Mouse (Mus musculus): Measurements from ENCODE around the gene A630076J17Rik. TPM values are rescaled to one million over a fixed set of nuclear protein-coding genes. Genes with fewer than 3 reads are reported as not detected.

A630076J17Rik gene
- polyA plus RNA-seq, 1 experiment from 2014 or later = 0.83 TPM

DNA sequence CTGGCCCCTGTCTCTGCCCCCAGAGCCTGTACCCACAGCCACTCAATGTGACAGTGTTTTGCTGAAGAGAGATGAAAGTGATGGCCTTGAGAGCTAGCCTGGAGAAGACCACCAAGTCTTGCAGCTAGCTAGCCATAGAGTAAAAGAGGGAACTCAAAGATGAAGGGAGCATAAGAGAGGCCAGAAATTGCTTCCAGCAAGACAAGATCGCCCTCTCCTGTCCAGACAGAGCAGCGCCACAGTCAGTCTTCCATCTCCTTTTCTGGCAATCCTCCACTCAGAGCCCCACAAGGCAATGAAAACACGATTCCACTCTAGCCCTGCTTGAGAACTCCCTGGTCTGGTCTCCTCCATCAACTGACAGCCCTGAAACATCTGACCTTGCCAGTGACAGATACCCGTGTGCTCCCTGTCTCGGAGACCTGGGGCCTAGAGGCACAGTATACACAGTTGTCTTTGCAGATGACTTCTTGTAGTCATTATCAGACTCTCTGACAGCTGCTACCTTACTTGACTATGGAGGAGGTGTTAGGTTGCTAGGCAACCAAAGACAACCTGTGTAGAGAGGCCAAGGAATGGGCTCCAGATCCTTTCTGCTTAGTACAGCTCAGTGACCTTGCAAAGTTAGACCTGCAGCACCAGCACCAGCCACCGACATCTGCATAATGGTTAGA, 42.1 kb upstream of the A630076J17Rik start:
- no peak overlapping the region for H3K9ac ChIP-seq (ENCODE audit: low read depth, low read length)
- no peak overlapping the region for H3K4me3 ChIP-seq (ENCODE audit: low read depth, low read length)
- H3K9me3 ChIP-seq (ENCODE audit: control insufficient read depth) = no peaks in the 10 kb centered on the region
- H3K4me2 ChIP-seq (replicated peaks; ENCODE audit: low read depth) = no peak overlapping the region
- H3K27me3 ChIP-seq (replicated peaks; ENCODE audit: control insufficient read depth, insufficient read depth, low read length) = no peaks in the 10 kb centered on the region
- no peaks in the 10 kb centered on the region for H3K4me1 ChIP-seq (replicated peaks; ENCODE audit: control insufficient read depth, insufficient read depth, low read length)
- no peak overlapping the region for H3K27ac ChIP-seq (ENCODE audit: low read depth, low read length)
- 35% methylated on average over 6 of the region's 6 CpGs for WGBS
- ATAC-seq = 0 out of 2 replicates have a peak, but pooled peaks have one; percentile 33
- peak; percentile 80 for TF ChIP-seq CTCF (IDR thresholded peaks at IDR 0.05; ENCODE audit: low read depth)
- no peaks in the 10 kb centered on the region for H3K36me3 ChIP-seq (ENCODE audit: control insufficient read depth, insufficient read depth)

DNA sequence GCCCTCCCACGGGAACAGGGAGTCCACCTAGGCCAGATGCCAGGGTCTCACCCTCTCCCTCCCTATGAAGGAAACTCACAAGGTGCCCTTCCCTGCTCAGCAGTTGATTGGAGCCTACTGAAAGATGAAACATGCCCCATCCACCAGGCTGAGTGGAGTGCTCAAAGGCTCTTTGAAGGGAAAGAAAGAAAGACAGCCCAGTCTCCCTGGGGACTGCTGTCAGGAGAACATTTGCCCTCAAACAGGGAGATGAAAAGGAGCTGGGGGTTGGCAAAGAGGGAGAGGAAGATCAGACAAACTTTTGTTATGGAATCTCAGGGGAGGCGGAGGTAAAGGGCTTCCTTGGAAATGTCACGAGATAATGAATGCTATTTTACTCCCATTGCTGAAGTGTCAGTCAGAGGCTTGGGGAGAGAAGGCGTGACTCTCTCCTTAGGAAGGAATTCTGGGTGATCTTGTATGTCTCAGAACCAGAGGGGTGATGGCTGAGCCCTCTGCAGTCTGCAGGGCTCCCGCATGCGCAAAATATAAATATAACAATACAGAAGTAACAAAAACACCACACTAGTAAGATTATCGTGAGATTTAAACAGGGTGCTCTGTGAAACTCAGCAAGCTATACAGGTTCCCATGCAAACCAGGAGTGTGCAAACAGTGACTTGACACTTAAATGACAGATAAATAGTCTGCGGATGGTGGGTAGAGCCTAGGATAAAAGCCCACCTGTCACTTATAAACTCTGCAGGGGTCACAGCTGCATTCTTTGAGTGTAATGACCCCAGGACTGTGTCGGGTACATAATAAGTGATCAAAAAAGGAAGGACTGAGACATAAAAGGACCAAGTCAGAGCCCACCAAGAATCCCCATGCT, 28.9 kb upstream of the A630076J17Rik start:
- Histone ChIP-seq H3K36me3 (ENCODE audit: control insufficient read depth, insufficient read depth) (no peaks in the 10 kb centered on the region), H3K4me3 (ENCODE audit: low read depth, low read length) (no peak overlapping the region), H3K4me1 (replicated peaks; ENCODE audit: control insufficient read depth, insufficient read depth, low read length) (no peaks in the 10 kb centered on the region), H3K9ac (ENCODE audit: low read depth, low read length) (no peak overlapping the region), H3K9me3 (ENCODE audit: control insufficient read depth) (no peaks in the 10 kb centered on the region), H3K4me2 (replicated peaks; ENCODE audit: low read depth) (no peak overlapping the region), H3K27me3 (replicated peaks; ENCODE audit: control insufficient read depth, insufficient read depth, low read length) (0 out of 2 replicates have a peak, but pooled peaks cover 6% of the 10 kb centered on the region), H3K27ac (ENCODE audit: low read depth, low read length) (no peak overlapping the region)
- ATAC-seq = no peak
- no peak for TF ChIP-seq CTCF (IDR thresholded peaks at IDR 0.05; ENCODE audit: low read depth)
- 36% methylated on average over 9 of the region's 9 CpGs for WGBS

DNA sequence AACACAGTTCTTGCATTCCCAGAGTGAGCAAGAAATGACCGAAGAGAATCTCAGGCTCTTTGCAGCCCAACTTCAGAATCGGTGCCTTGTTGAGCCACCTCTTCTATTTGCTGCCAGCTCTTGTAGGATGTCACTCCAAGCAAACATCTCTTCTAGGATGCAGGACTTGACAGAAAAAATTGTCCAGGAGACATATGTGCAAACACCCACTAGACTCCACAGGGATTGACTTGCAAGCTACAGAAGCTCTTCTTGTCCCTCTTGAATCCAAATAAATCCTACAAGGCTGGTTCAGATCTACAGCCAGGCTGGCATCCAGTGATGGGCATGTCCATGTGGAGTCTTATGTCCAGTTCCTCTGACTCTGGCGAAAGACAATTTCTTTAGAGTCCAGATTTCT, 26.0 kb upstream of the A630076J17Rik start:
- WGBS = 77% methylated on average over 3 of the region's 3 CpGs
- no peak for TF ChIP-seq CTCF (IDR thresholded peaks at IDR 0.05; ENCODE audit: low read depth)
- Histone ChIP-seq H3K27ac (ENCODE audit: low read depth, low read length) (no peak overlapping the region), H3K36me3 (ENCODE audit: control insufficient read depth, insufficient read depth) (no peaks in the 10 kb centered on the region), H3K9ac (ENCODE audit: low read depth, low read length) (no peak overlapping the region), H3K4me2 (replicated peaks; ENCODE audit: low read depth) (no peak overlapping the region), H3K4me3 (ENCODE audit: low read depth, low read length) (no peak overlapping the region), H3K4me1 (replicated peaks; ENCODE audit: control insufficient read depth, insufficient read depth, low read length) (no peaks in the 10 kb centered on the region), H3K27me3 (replicated peaks; ENCODE audit: control insufficient read depth, insufficient read depth, low read length) (0 out of 2 replicates have a peak, but pooled peaks cover 6% of the 10 kb centered on the region), H3K9me3 (ENCODE audit: control insufficient read depth) (no peaks in the 10 kb centered on the region)
- ATAC-seq = no peak

GRCm38 (mm10) chr3:107205170-107205569, 25.2 kb upstream of the A630076J17Rik start:
- H3K4me1 ChIP-seq (replicated peaks; ENCODE audit: control insufficient read depth, insufficient read depth, low read length) = no peaks in the 10 kb centered on the region
- no peaks in the 10 kb centered on the region for H3K9me3 ChIP-seq (ENCODE audit: control insufficient read depth)
- no peak for TF ChIP-seq CTCF (IDR thresholded peaks at IDR 0.05; ENCODE audit: low read depth)
- H3K4me3 ChIP-seq (ENCODE audit: low read depth, low read length) = no peak overlapping the region
- no peak for ATAC-seq
- H3K9ac ChIP-seq (ENCODE audit: low read depth, low read length) = no peak overlapping the region
- H3K4me2 ChIP-seq (replicated peaks; ENCODE audit: low read depth) = no peak overlapping the region
- 0 out of 2 replicates have a peak, but pooled peaks cover 6% of the 10 kb centered on the region for H3K27me3 ChIP-seq (replicated peaks; ENCODE audit: control insufficient read depth, insufficient read depth, low read length)
- no peaks in the 10 kb centered on the region for H3K36me3 ChIP-seq (ENCODE audit: control insufficient read depth, insufficient read depth)
- no peak overlapping the region for H3K27ac ChIP-seq (ENCODE audit: low read depth, low read length)

- WGBS = 7% methylated on average over 4 of the region's 4 CpGs
- Histone ChIP-seq H3K36me3 (ENCODE audit: control insufficient read depth, insufficient read depth) (no peaks in the 10 kb centered on the region), H3K27ac (ENCODE audit: low read depth, low read length) (no peak overlapping the region), H3K4me1 (replicated peaks; ENCODE audit: control insufficient read depth, insufficient read depth, low read length) (no peaks in the 10 kb centered on the region), H3K27me3 (replicated peaks; ENCODE audit: control insufficient read depth, insufficient read depth, low read length) (0 out of 2 replicates have a peak, but pooled peaks cover 6% of the 10 kb centered on the region), H3K4me2 (replicated peaks; ENCODE audit: low read depth) (no peak overlapping the region), H3K9ac (ENCODE audit: low read depth, low read length) (no peak overlapping the region), H3K4me3 (ENCODE audit: low read depth, low read length) (no peak overlapping the region), H3K9me3 (ENCODE audit: control insufficient read depth) (no peaks in the 10 kb centered on the region)
- TF ChIP-seq CTCF (IDR thresholded peaks at IDR 0.05; ENCODE audit: low read depth) = peak; percentile 94
- no peak for ATAC-seq
Measured at GRCm38 (mm10) chr3:107205994-107206393, 24.4 kb upstream of the A630076J17Rik start.

GRCm38 (mm10) chr3:107206490-107207150, 23.8 kb upstream of the A630076J17Rik start:
- no peak overlapping the region for H3K9ac ChIP-seq (ENCODE audit: low read depth, low read length)
- 0 out of 2 replicates have a peak, but pooled peaks cover 6% of the 10 kb centered on the region for H3K27me3 ChIP-seq (replicated peaks; ENCODE audit: control insufficient read depth, insufficient read depth, low read length)
- no peak overlapping the region for H3K27ac ChIP-seq (ENCODE audit: low read depth, low read length)
- WGBS = 26% methylated on average over 4 of the region's 4 CpGs
- no peaks in the 10 kb centered on the region for H3K4me1 ChIP-seq (replicated peaks; ENCODE audit: control insufficient read depth, insufficient read depth, low read length)
- TF ChIP-seq CTCF (IDR thresholded peaks at IDR 0.05; ENCODE audit: low read depth) = no peak
- H3K9me3 ChIP-seq (ENCODE audit: control insufficient read depth) = no peaks in the 10 kb centered on the region
- peak; percentile 21; the same call in 1 of the 2 replicates for ATAC-seq
- H3K4me2 ChIP-seq (replicated peaks; ENCODE audit: low read depth) = no peak overlapping the region
- no peaks in the 10 kb centered on the region for H3K36me3 ChIP-seq (ENCODE audit: control insufficient read depth, insufficient read depth)
- no peak overlapping the region for H3K4me3 ChIP-seq (ENCODE audit: low read depth, low read length)
